Mouse (Mus musculus): ENCODE results near the gene Arhgap21.

Arhgap21 gene

DNA sequence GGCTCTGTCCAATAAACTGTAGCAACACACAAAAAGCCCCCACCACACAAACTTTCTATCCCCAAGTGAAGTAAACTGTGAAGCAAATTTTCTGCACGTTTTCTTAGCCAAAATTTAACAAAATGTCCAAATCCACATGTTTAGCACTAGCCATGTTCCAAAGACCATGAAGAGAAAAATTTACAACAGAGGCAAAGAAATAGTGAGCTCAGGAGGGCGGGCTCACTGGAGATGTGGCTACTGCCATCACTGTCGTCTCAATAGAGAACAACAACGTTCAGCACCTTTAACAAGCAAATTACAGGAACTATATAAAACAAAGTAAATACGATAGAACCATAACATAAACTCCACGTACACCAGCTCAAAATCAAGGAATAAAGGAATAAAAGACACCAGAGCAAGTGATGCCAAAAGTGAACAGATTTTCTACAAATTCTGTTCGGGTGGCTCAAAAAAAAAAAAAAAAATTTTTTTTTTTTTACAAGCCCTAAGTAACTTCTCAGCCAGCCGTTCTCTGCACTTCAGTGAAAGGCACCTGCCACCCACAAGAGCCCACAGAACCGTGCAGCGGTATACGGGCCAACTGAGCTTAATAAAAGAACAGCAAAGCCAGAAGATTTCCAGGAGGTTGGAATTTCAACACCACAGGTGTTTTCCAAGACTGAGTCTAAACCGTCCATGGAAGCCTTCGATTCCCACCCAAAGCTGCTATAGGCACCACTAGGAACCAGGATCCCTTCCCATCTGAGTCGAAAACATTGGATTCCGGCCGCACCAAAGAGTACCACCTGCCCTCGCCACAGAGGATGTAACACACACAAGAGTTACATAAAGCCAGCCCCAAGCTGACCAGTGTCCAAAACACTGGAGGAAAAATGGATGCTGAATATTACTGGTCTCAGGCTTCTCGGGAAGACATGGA lies 2.2 kb downstream of the Arhgap21 start:
- no peak for DNase-seq (ENCODE audit: extremely low read depth, low read depth)

DNA sequence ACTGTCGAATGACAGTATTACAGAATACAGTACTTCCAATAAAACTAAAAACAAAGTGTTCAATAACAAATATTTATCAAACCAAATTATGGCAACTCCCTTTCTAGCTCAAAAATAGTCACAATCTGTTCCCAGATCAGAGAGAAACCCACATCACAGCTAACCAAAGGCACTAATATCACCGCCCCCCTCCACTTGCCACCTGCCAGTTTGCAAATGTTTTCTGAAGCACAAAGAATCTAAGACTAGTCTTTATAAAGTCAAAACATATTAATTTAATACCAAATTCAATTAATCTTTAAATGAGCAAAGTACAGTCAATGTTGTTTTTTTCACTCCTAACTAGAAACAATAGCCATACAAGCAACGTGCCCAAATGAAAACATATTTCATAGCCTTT lies 3.3 kb downstream of the Arhgap21 start:
- no peak for DNase-seq (ENCODE audit: extremely low read depth, low read depth)

DNA sequence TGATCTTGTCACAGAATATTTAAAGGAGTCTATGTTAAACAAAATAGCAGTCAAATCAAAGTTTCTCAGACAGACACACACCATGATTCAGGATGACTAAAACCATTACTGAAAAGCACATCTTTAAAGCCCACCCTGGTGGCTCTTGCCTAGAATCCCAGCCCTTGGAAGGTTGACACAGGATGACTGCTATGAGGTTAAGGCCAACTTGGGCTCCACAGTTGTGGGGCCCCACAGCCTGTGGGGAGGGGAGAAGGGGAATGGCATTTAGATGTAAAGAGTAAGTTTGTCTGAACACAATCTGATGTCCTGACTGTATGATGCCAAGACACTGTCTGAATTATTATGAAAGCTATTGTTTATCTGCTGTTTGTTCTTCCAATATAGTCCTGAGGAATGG lies 4.2 kb downstream of the Arhgap21 start:
- DNase-seq (ENCODE audit: extremely low read depth, low read depth): no peak

DNA sequence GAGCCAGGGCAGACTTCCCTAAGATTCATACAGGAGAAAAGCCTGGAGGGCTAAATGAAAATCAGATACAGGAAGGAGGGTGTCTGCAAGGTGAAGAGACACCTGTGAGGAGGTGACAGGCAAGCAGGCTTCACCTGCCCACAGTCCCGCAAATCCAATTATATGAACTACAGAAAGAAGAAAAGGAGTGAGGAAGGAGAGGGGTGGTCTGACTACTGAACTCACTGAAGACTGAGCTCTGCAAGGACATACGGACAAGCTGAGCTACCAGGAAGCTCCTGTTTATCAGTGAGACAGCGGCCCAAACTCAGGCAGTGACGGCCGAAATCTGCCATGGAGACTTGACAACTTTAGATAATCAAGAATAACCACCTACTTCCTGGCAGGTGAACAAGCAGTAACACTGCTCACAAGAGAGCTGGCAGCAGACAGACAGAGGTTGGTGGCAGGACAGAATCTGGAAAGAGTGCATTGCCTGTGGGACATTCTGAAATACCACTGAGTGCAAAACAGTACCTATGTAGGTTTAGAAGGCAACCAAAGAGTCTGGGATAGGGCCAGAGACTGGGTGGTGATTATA lies 5.4 kb downstream of the Arhgap21 start:
- DNase-seq (ENCODE audit: extremely low read depth, low read depth): no peak

DNA sequence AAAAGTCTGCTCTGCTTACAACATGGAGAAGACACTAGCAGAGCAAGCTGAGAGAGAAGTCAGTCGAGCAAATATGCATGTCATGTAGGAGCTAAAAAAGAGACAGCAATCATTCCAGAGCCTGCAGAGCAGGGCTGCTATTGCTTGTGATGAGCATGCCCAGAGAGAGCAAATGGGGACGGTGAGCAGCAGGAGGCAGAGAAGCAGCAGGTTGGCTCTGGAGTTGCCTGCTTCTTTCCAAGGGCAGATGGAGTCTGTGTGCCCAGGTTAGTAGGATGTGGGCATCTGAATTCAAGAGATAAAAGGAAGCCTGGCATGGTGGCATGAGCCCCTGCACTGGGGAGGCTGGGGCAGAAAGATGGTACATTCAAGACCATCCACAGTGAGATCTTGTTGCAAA lies 6.4 kb downstream of the Arhgap21 start:
- no peak for DNase-seq (ENCODE audit: extremely low read depth, low read depth)

DNA sequence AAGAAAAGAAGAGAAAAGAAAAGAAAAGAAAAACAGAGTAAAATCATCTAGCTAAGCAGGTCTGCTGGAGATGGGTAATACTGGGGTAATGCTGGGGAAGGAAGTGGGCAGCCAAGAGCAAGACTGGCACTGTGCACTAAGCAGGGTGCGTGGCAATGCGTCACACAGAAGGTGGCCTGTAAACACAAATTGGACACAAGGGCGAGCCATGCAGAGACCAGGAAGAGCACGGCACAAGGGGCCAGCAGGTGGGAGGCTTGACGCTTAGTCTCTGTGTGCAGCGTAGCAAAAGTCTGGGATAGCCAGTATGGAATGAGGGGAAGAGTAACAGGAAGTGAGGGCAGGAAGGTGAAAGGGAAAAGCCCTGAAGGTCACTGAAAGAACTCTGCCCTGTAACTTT lies 6.9 kb downstream of the Arhgap21 start:
- no peak for DNase-seq (ENCODE audit: extremely low read depth, low read depth)

DNA sequence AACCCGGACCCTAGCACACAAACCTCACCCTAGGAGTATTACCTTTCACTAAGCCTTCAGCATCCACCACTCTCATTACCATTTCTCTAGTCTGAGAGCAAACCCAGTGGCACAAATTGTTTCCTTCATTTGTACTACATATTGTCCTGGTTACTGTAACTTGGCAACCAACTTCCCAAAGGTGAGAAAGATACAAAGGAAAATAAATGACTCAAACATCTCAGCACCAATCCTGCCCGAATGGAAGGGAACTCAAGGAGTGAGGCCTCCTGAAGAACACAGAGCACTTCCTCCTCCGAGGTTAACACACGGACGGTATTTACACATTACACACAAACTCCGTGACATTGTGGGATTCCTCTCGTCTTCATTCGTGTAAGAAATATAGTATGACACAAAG lies 7.4 kb downstream of the Arhgap21 start:
- DNase-seq (ENCODE audit: extremely low read depth, low read depth): no peak

DNA sequence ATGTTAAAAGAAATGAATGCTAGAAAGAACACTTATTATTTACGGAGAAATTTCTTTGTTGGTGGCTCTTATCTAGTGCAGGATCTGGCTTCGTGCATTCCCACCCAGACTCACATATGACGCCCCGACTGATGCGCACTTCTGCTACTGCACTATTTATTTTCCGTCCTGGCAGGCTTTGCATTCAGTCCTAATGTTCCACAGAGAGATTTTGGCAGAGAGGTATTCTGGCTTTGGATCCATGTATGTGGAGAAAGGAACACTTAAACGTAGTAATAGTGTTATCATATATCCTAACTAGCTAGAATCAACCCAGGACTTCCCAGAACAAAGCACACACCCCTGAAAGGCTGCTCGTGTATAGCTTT lies 8.0 kb downstream of the Arhgap21 start:
- no peak for DNase-seq (ENCODE audit: extremely low read depth, low read depth)

DNA sequence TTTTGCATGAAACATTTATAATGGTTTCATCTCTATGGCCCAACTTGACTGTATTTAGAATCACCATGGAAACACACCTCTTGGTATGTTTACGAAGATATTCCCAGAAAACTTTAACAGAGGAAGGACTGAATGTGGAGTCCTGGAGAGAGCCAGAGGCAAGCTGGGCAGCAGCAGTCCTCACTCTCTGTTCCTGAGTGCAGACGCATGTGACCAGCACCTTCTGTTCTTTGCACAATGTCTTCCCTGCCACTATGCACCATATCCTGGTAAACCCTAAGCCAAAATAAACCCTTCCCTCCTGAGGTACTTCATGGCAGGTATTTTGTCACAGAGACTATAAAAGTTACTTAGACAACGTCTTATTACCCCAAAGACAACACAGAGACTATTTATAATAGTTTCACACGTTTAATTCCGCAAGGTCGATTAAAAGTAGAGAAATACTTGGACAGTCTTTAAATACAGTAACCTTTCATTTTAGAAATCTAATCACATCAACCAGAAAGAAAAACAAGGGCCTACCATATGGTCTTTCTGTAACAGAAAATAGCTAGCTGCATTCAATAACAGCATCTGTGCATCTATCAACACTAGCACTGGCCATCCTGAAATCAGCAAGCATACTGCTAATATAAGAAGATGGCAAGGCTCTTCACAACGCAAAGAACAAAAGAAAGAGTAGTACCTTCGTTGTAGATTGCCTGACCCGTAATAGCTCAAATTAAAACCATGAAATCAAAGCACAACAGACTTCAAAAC lies 8.6 kb downstream of the Arhgap21 start:
- no peak for DNase-seq (ENCODE audit: extremely low read depth, low read depth)

DNA sequence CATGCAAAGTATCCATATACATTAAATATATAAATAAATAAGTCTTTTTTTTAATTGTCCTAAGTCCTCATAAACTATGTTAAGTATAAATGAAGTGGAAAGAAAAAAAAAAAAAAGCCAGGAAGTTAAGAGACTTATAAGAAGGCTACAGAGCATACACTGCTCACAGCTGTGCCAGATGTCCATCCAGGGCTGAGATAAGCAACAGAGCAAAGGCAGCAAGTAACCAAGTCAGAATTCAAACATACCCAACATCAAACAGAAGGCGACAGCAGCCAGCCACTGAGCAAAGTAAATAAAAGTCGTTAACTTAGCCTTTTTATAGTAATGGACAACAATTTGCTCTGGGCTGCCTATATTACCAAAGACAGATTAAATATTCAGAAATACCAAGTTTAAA lies 9.6 kb downstream of the Arhgap21 start:
- DNase-seq (ENCODE audit: extremely low read depth, low read depth): no peak

DNA sequence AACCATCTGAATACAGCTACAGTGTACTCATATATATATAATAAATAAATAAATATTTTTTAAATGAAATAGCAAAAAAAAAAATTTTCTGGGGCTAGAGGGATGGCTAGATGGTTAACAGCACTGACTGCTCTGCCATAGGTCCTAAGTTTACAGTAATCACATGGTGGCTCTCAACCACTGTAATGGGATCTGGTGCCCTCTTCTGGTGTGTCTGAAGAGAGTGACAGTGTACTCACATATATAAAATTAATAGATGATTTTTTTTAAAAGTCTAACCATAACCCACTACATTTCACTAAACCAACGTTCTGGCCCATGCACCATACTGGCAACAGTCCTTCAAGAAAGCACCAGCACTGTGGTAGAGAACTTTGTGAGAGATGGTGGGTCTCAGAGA lies 10.7 kb downstream of the Arhgap21 start:
- no peak for DNase-seq (ENCODE audit: extremely low read depth, low read depth)

DNA sequence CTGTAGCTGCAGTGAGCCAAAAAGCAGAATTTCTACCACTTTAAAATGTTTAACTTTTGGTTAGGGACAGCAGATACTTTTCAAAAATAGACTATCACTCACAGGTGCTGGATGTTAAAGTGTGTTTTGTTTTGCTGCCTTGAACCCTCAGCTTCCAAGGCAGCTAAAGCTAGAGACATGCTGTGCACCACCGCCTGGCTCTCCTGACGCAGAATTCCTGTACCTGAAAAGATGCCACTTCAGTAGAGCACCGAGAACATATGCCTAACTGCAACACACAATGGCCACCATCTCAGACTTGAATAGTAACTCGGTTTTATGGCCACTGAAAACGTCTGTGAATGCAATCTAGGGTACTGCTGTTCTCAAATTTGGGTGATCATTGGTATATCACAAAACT lies 12.0 kb downstream of the Arhgap21 start:
- DNase-seq (ENCODE audit: extremely low read depth, low read depth): no peak

DNA sequence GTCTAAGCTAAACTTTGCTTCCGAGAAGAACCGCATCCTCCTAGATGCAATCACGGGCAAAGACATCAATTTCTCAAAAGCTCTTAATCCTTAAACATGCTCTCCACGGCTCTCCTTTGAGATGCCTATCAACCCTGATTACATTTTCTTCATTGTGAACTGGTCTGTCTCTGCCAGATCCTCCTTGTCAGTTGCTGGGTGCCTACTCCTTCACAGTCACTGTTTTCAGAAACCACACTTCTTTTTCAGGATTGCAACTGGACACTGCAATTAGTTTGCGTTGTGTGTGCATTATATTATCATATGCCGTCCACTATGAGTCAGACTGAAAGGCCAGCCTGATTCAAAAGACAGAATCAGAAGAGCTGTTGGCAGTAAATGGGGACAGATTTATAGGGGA lies 12.7 kb downstream of the Arhgap21 start:
- DNase-seq (ENCODE audit: extremely low read depth, low read depth): no peak

DNA sequence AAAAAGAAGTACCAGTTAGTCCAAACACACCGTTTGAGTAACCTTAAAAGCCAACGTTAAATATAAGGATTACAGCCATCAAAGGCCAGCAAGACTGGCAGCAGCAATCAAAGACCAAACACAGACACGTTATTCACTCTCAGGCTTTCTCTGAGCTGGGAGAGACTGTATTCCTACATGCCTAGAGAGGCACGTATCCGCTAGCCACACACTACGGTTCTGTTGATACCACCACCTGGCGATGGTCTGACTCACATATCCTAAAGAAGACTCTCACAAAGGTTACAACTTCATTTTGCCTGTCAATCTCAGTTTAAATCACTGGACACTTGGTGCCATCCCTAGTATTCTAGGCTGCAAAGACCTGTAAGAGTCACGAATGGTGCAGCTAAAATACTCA lies 13.3 kb downstream of the Arhgap21 start:
- DNase-seq (ENCODE audit: extremely low read depth, low read depth): no peak

DNA sequence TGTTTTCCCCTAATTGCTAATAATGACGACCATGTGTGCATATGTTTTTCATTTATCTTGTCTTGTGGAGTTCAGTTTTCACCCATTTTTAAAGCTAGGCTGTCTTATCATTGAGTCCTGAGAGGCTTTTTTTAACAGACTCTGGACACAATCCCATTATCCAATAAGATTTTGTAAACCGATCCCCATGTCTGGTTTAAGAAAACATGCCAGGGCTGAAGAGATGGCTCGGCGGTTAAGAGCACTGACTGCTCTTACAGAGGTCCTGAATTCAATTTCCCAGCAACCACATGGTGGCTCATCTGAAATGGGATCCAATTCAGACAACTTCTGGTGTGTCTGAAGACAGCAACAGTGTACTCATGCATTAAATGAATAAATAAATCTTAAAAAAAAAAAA lies 16.0 kb downstream of the Arhgap21 start:
- DNase-seq (ENCODE audit: extremely low read depth, low read depth): no peak

DNA sequence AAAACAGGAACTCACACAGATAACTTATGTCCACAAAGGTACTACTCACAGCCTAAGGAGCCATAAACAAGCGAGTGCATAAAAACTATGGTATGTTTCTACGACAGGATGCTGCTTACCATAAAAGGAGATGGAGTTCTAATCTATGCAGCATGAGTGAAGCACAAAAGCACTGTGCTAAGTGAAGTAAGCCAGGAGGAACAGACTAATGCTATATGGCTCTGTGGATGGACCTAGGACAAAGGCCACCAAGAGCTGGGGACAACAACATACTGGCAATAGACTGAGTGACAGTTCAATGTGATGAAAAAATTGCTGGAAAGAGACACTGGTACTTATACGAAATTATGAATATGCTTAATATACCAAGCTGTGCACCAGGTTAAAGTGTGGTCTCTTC lies 19.5 kb downstream of the Arhgap21 start:
- DNase-seq (ENCODE audit: extremely low read depth, low read depth): no peak

DNA sequence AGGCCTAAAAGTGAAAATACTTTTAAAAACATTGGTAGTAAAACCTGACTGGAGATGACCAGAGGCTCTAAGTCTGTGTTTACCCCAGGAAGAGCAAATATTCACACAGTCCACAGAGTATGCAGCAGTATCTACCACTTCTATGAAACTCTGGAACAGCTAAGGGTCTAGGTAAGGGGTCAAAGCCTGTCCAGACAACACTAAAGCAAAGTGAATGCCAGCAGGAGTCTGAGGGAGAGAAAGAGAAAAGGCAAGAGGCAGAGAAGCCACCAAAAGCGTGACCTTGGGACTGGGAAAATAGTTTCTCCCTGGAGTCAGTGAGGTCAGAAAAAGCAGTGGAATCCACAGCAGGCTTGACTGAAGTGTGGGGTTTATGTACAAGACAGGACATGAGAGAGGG lies 21.6 kb downstream of the Arhgap21 start:
- no peak for DNase-seq (ENCODE audit: extremely low read depth, low read depth)

DNA sequence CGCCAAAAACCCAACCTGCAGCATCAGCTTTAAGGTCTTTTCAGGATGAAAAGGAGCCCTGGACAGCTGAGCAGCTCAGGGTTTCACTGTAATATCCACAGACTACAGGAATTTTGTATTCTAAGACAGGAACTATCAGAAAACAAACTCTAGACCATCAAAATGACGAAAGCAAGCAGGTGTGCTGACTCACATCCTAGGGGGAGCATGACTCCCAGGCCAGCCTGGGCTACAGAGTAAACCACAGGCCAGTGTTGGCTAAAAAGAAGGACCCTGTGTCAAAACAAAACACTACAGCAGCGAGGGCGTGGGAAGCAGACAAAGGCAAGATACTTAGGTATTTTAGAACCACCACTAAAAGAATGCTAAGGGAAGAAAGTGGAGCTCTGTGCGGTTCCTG lies 23.1 kb downstream of the Arhgap21 start:
- no peak for DNase-seq (ENCODE audit: extremely low read depth, low read depth)

DNA sequence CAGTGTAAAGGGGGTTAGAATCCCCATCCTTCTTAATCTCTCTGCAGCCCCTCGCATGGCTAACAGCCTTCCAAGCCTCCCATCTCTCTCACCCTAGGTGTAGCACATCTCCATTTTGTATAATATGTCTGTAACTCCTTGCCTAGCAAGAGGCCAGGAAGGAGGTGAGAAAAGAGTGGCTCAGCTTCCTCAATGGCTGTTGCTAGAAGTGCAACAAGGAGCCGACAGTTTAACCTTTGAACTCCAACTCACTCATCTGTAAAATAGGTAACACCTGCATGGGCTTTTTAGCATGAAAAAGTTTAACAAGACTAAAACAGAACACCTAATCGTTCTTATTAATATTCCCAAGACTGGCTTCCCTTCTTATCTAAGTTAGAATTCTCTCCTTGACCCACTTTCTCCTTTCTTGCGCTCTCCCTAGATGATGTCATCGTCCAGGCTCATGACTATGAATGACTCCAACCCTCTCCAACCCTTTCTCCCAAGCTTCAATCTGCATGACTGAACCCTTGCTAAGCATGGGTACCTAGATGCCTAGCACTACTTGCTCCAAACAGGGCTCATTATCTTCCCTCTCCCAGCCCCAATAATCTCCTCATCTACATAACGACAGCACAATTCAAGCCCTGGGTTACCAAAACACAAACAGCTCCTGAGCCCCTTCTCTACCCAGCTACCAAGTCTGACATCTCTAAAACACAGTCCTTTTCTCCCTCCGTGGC lies 24.8 kb downstream of the Arhgap21 start:
- DNase-seq (ENCODE audit: extremely low read depth, low read depth): no peak

DNA sequence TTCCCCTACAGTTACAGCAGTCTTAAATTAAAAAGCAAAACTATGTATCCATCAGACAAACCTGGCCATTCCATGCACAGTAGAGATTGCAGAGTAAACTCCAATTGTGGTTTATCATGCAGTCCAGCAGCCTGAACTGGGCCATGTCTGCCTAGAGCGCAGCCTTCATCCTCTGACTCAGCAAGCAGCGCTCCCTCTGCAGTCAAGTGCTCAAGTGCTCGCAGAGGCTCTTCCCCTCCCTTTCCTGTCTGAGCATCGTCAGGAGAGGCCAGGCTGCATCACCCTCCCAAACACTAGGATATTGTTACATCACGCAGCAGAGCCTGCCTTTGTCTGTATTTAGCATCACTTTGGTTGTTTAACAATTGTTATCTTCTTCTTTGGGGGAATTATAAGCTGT lies 25.5 kb downstream of the Arhgap21 start:
- DNase-seq (ENCODE audit: extremely low read depth, low read depth): no peak

DNA sequence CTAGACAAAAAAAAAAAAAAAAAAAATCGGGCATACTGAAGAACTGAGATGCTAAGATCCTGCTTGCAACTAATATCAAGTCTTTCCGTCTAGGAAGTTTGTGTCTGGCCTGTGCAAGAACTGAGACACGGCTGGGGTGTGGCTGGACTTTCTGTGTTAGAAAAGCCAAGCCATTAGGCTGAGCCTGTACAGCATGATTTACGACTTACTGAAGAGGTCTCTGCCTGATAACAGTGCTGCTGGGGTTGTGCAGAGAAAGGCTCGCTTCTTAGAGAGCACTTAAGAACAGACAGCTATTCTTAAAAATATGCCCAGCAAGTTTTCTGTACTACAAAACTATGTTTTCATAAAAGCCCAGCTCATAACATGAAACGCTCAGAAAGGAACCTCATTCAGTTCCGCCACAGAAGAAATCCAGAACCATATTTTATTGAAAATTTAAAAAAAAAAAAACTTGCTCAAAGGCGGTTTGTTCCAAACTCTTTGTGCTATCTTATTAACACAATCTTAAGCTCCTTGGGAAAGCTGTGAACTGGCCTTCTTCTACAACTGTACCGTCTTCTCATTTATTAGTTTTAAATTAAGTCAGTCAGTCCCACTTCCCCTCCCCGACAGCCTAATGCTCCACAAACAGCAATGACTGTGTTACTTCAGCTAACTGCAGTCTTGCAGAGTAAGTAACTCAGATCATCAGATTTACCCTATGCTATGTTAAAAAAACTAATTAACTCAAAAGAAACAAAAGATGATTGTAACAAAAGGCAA lies 26.1 kb downstream of the Arhgap21 start:
- DNase-seq (ENCODE audit: extremely low read depth, low read depth): peak; percentile 62

All from MEL-GATA-1-ER (cell line).